Mouse (Mus musculus): ENCODE results near the gene Usp19. TPM values are rescaled to one million over a fixed set of nuclear protein-coding genes. Genes with fewer than 3 reads are reported as not detected.

Usp19 gene
- polyA plus RNA-seq, 1 experiment from 2014 or later, result 107 TPM

DNA sequence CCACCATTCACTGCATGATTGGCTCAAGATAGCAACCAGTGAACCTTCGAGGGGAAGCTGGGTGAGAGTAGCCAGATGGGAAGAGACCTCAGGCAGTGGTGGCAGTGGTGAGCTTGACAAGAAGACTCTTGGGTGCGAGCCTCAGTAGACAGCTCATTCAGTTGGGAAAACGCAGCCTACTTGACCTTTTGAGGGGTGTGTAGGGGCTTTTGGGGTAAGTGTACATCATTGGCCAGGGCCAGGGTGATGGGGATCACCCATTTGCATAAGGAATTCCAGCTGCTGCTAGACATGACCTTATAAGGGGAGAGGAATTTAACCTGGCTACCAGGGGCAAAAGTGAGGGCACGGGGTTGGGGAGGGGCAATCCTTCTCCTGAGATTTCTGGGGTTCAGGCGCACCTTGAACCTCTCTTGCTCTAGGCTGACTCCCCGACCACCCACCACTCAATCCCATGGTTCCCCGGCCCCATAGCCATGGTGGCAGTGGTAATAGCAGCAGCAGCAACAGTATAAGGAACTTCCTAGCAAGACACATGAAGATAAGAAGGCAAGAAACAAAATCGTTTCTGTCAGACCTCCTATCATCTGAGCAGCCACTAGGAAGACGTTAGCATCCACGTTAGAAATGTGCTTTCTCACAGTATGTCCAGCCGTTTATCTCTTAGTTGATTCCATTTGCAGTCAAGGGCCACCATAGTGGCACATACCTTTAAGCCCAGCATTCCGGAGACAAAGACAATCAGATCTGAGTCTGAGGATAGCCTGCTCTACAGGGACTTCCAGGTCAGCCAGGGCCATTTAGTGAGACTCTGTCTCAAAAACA, 34.4 kb upstream of the Usp19 start:
- 79% methylated on average over 12 of the region's 12 CpGs for WGBS
- H3K27ac ChIP-seq, result no peak overlapping the region
- H3K4me1 ChIP-seq, result peaks cover 23% of the 10 kb centered on the region
- H3K4me3 ChIP-seq, result no peak overlapping the region
- no peaks in the 10 kb centered on the region for H3K9me3 ChIP-seq (replicated peaks)
- no peaks in the 10 kb centered on the region for H3K36me3 ChIP-seq
- DNase-seq (ENCODE audit: low spot score), result no peak
- peaks cover 11% of the 10 kb centered on the region for H3K27me3 ChIP-seq (ENCODE audit: low read depth, poor library complexity, severe bottlenecking)

DNA sequence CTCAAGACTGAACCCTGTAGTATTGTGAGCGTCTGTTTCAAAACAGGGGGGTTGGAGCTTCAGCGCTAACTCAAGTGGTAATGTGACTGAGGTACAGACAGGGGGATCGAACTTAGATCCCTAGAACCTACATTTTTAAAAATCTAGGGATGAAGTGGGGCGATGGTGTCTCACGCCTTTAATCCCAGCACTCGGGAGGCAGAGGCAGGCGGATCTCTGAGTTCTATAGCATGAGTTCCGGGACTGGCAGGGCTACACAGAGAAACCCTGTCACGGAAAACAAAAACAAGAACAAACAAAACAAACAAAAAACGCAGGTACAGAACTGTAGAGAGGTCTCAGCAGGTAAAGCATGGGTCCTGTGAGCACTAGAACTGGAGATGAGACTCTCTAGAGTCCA, 33.4 kb upstream of the Usp19 start:
- Histone ChIP-seq H3K4me3 (no peak overlapping the region), H3K27ac (no peak overlapping the region), H3K36me3 (peaks cover 3% of the 10 kb centered on the region), H3K9me3 (replicated peaks) (no peaks in the 10 kb centered on the region), H3K27me3 (ENCODE audit: low read depth, poor library complexity, severe bottlenecking) (0 out of 2 replicates have a peak, but pooled peaks cover under 1% of the 10 kb centered on the region), H3K4me1 (peaks cover 22% of the 10 kb centered on the region)
- DNase-seq (ENCODE audit: low spot score), result no peak
- WGBS, result 89% methylated on average over 10 of the region's 10 CpGs

DNA sequence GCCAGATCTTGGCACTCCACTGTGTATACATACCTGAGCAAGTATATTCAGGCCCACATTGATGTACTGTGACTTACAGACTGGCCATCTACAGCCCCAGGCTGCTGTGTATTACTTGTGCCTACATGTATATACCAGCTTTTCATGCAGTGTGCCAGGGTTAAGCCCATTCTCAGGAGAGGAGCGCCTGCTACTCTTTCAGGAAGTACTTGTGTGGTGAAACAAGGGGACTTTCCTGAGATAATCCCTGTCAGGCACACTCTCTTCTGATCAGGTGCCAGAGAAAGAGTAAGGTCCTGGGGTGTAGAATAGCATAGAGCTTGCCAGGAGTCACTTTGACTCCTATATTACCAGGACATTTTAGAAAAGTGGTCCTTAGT, 30.5 kb upstream of the Usp19 start:
- 95% methylated on average over 1 of the region's 1 CpGs for WGBS
- Histone ChIP-seq H3K27me3 (ENCODE audit: low read depth, poor library complexity, severe bottlenecking) (no peaks in the 10 kb centered on the region), H3K4me1 (peaks cover 9% of the 10 kb centered on the region), H3K4me3 (peak overlapping the region; percentile 73), H3K36me3 (peaks cover 33% of the 10 kb centered on the region), H3K9me3 (replicated peaks) (no peaks in the 10 kb centered on the region), H3K27ac (peak overlapping the region; percentile 89)
- DNase-seq (ENCODE audit: low spot score), result no peak

GRCm38 (mm10) chr9:108460319-108461178, 29.9 kb upstream of the Usp19 start, which contains the start of gene Ccdc71:
Gene Ccdc71, plus strand, starts transcription at chr9:108460527.
- peaks cover 9% of the 10 kb centered on the region for H3K4me1 ChIP-seq
- 1% methylated on average over 48 of the region's 52 CpGs for WGBS
- H3K4me3 ChIP-seq, result peak within 1 kb of the TSS; percentile 73
- H3K9me3 ChIP-seq (replicated peaks), result no peaks in the 10 kb centered on the region
- no peaks in the 10 kb centered on the region for H3K27me3 ChIP-seq (ENCODE audit: low read depth, poor library complexity, severe bottlenecking)
- peak within 1 kb of the TSS; percentile 89 for H3K27ac ChIP-seq
- peak; percentile 95 for DNase-seq (ENCODE audit: low spot score)
- peaks cover 39% of the 10 kb centered on the region for H3K36me3 ChIP-seq

GRCm38 (mm10) chr9:108461181-108461631, 29.2 kb upstream of the Usp19 start, which contains the start of gene Klhdc8b:
Gene Klhdc8b, minus strand, starts transcription at chr9:108461581.
- WGBS, result 28% methylated on average over 11 of the region's 11 CpGs
- peak; percentile 49 for DNase-seq (ENCODE audit: low spot score)

DNA sequence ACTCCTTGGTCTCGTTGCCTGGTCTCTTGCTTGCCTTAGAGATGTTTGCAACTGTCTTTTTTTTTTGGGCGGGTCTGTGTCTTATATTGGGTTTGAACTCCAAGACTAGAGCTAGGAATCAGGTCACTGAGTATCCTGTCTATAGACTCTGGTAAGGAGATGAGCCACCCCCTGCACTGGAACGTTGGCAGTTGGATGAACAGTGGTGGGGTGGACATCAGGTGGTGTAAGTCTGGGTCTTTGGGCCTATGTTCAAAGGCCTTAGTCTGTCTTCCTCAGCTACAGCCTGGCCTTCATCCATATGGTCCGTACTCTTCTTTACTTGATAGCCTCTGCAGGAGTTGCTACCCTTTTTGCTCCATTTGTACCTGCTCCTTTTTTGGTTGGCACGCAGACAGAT, 28.7 kb upstream of the Usp19 start:
- 92% methylated on average over 5 of the region's 5 CpGs for WGBS
- H3K4me1 ChIP-seq, result peaks cover 9% of the 10 kb centered on the region

More at GRCm38 (mm10) chr9:108461181-108461631, 29.2 kb upstream of the Usp19 start, which contains the start of gene Klhdc8b:
- Histone ChIP-seq H3K36me3 (peaks cover 45% of the 10 kb centered on the region), H3K4me3 (peak within 1 kb of the TSS; percentile 73), H3K9me3 (replicated peaks) (no peaks in the 10 kb centered on the region), H3K27me3 (ENCODE audit: low read depth, poor library complexity, severe bottlenecking) (no peaks in the 10 kb centered on the region), H3K4me1 (peaks cover 9% of the 10 kb centered on the region), H3K27ac (peak within 1 kb of the TSS; percentile 89)

DNA sequence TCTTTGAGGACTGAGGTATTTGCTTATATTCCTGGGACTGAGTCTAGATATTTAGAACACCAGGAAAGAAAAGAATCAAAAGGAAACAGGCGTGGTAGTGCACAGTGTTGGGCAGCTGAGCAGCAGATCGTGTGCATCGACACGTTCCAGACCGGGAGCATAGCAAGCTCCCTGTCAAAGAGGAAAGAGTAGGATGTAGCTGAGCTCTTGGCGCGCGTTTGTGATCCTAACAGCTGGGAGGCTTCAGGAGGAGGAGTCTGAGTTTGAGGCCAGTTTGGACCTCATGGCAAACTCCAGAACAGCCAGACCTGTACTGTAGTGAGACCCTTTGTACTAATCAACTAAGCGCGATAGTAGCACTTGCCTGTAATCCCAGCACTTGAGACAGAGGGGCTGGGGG, 28.2 kb upstream of the Usp19 start:
- H3K27ac ChIP-seq, result no peak overlapping the region
- 94% methylated on average over 10 of the region's 10 CpGs for WGBS
- peak overlapping the region; percentile 73 for H3K4me3 ChIP-seq
- DNase-seq (ENCODE audit: low spot score), result no peak
- peaks cover 55% of the 10 kb centered on the region for H3K36me3 ChIP-seq
- no peaks in the 10 kb centered on the region for H3K27me3 ChIP-seq (ENCODE audit: low read depth, poor library complexity, severe bottlenecking)
- no peaks in the 10 kb centered on the region for H3K9me3 ChIP-seq (replicated peaks)
- H3K4me1 ChIP-seq, result peaks cover 9% of the 10 kb centered on the region

More for the DNA sequence above, 28.7 kb upstream of the Usp19 start:
- Histone ChIP-seq H3K9me3 (replicated peaks) (no peaks in the 10 kb centered on the region), H3K27me3 (ENCODE audit: low read depth, poor library complexity, severe bottlenecking) (no peaks in the 10 kb centered on the region), H3K27ac (no peak overlapping the region), H3K4me3 (peak overlapping the region; percentile 73), H3K36me3 (peaks cover 50% of the 10 kb centered on the region)
- DNase-seq (ENCODE audit: low spot score), result no peak

- Histone ChIP-seq H3K9me3 (replicated peaks) (no peaks in the 10 kb centered on the region), H3K4me3 (no peak overlapping the region), H3K36me3 (peaks cover 62% of the 10 kb centered on the region), H3K4me1 (peaks cover 9% of the 10 kb centered on the region), H3K27ac (no peak overlapping the region), H3K27me3 (ENCODE audit: low read depth, poor library complexity, severe bottlenecking) (no peaks in the 10 kb centered on the region)
- no peak for DNase-seq (ENCODE audit: low spot score)
- WGBS, result 98% methylated on average over 9 of the region's 9 CpGs
Observed at GRCm38 (mm10) chr9:108463713-108464112, 26.7 kb upstream of the Usp19 start.

GRCm38 (mm10) chr9:108466219-108466618, 24.2 kb upstream of the Usp19 start:
- no peaks in the 10 kb centered on the region for H3K27me3 ChIP-seq (ENCODE audit: low read depth, poor library complexity, severe bottlenecking)
- peaks cover 62% of the 10 kb centered on the region for H3K36me3 ChIP-seq
- DNase-seq (ENCODE audit: low spot score), result no peak
- H3K27ac ChIP-seq, result no peak overlapping the region
- H3K4me3 ChIP-seq, result no peak overlapping the region
- H3K9me3 ChIP-seq (replicated peaks), result no peaks in the 10 kb centered on the region
- H3K4me1 ChIP-seq, result peaks cover 7% of the 10 kb centered on the region
- WGBS, result 93% methylated on average over 2 of the region's 2 CpGs

- no peak overlapping the region for H3K4me3 ChIP-seq
- H3K27me3 ChIP-seq (ENCODE audit: low read depth, poor library complexity, severe bottlenecking), result no peaks in the 10 kb centered on the region
- peaks cover 34% of the 10 kb centered on the region for H3K36me3 ChIP-seq
- no peaks in the 10 kb centered on the region for H3K4me1 ChIP-seq
- H3K27ac ChIP-seq, result no peak overlapping the region
- 81% methylated on average over 5 of the region's 5 CpGs for WGBS
- no peaks in the 10 kb centered on the region for H3K9me3 ChIP-seq (replicated peaks)
- DNase-seq (ENCODE audit: low spot score), result no peak
Observed at GRCm38 (mm10) chr9:108469430-108469829, 21.0 kb upstream of the Usp19 start.

- Histone ChIP-seq H3K9me3 (replicated peaks) (no peaks in the 10 kb centered on the region), H3K36me3 (peaks cover 30% of the 10 kb centered on the region), H3K27ac (no peak overlapping the region), H3K4me1 (no peaks in the 10 kb centered on the region), H3K27me3 (ENCODE audit: low read depth, poor library complexity, severe bottlenecking) (no peaks in the 10 kb centered on the region), H3K4me3 (no peak overlapping the region)
- WGBS, result 78% methylated on average over 4 of the region's 4 CpGs
- DNase-seq (ENCODE audit: low spot score), result no peak
Observed at GRCm38 (mm10) chr9:108469845-108470244, 20.6 kb upstream of the Usp19 start.

DNA sequence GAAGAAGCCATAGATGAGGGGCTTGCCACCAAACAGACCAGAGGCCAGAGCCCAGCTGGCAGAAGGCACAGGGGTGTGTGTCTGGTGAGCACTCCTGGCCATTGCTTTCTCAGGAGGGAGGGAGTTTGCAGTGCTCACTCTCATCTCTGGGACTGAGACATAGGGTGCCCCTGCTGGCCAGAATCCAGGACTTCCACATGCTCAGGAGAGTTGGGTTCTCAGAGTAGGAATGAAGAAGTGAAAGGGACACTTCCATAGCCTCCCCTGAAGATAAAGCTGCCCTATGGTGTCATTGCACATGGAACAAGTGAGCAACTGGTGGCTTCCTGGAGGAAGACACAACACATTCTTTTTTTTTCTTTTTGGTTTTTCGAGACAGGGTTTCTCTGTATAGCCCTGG, 15.9 kb upstream of the Usp19 start:
- Histone ChIP-seq H3K27me3 (ENCODE audit: low read depth, poor library complexity, severe bottlenecking) (no peaks in the 10 kb centered on the region), H3K27ac (no peak overlapping the region), H3K36me3 (no peaks in the 10 kb centered on the region), H3K4me1 (peaks cover 12% of the 10 kb centered on the region), H3K4me3 (no peak overlapping the region), H3K9me3 (replicated peaks) (no peaks in the 10 kb centered on the region)
- WGBS, result 45% methylated on average over 1 of the region's 1 CpGs
- no peak for DNase-seq (ENCODE audit: low spot score)
